Mouse (Mus musculus): ENCODE results near the gene Cox4i2. TPM values are rescaled to one million over a fixed set of nuclear protein-coding genes. Genes with fewer than 3 reads are reported as not detected.
A peak's percentile ranks its signal among the peaks of the same experiment; 100 is the strongest.

Gene Cox4i2
- polyA plus RNA-seq, 1 experiment from 2014 or later = 13.1 TPM

DNA sequence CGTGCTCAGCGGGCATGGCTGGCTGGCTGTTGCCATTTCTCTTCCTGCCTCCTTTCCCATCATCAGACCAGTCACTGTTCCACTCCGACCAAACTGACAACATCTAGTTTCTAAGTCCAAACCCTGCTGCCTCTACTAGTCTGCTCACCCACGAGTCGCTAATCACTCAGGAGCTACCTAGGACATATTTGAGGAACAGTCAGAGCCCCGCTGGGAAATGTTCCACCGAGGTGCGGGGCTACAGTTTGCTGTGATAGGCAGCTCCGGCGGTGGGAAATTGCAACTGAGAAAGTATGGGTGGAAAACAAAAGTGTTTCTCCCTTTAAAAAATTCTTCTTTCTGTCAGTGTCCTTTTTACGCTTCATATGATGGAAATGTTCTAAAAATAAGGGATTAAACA lies 36.3 kb upstream of the Cox4i2 start:
- H3K27ac ChIP-seq (ENCODE audit: low read depth) = no peak overlapping the region
- 63% methylated on average over 11 of the region's 11 CpGs for WGBS
- ATAC-seq (replicated peaks; ENCODE audit: low FRiP score, low TSS enrichment, low read depth) (no peak), DNase-seq (ENCODE audit: low spot score) (no peak)
- H3K4me1 ChIP-seq (replicated peaks; ENCODE audit: control insufficient read depth, insufficient read depth, low read length) = 0 out of 2 replicates have a peak, but pooled peaks cover 8% of the 10 kb centered on the region
- H3K36me3 ChIP-seq (ENCODE audit: control insufficient read depth, insufficient read depth, low read length) = no peaks in the 10 kb centered on the region
- H3K4me3 ChIP-seq (ENCODE audit: low read depth, low read length) = no peak overlapping the region
- H3K9ac ChIP-seq (ENCODE audit: low read length) = no peak overlapping the region
- no peaks in the 10 kb centered on the region for H3K27me3 ChIP-seq (replicated peaks; ENCODE audit: control insufficient read depth, insufficient read depth, low read length)
- no peaks in the 10 kb centered on the region for H3K9me3 ChIP-seq (ENCODE audit: control insufficient read depth, low read length)
- no peak overlapping the region for H3K4me2 ChIP-seq (ENCODE audit: low read length)

DNA sequence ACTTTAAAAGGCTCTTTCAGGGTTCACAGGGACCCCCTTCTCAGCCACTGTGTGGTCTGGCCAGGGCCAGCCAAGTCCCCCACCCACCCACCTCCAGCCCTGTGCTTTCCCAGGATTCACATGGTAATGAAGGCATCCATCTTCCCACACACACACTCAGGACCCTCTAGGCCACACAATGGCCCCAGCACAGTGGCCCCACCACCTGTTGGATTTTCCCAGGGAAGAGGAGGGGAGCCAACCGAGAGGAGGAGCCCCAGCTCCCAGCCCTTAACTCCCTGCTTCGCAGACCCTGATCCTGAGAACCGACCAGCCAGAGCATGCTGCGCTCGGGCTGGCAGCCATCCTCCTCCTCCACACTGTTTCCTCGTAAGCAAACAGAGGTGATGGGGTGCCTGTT lies 35.9 kb upstream of the Cox4i2 start:
- Histone ChIP-seq H3K27me3 (replicated peaks; ENCODE audit: control insufficient read depth, insufficient read depth, low read length) (no peaks in the 10 kb centered on the region), H3K9ac (ENCODE audit: low read length) (no peak overlapping the region), H3K27ac (ENCODE audit: low read depth) (no peak overlapping the region), H3K4me2 (ENCODE audit: low read length) (no peak overlapping the region), H3K9me3 (ENCODE audit: control insufficient read depth, low read length) (no peaks in the 10 kb centered on the region), H3K4me3 (ENCODE audit: low read depth, low read length) (no peak overlapping the region), H3K36me3 (ENCODE audit: control insufficient read depth, insufficient read depth, low read length) (no peaks in the 10 kb centered on the region), H3K4me1 (replicated peaks; ENCODE audit: control insufficient read depth, insufficient read depth, low read length) (0 out of 2 replicates have a peak, but pooled peaks cover 8% of the 10 kb centered on the region)
- DNase-seq (ENCODE audit: low spot score) (no peak), ATAC-seq (replicated peaks; ENCODE audit: low FRiP score, low TSS enrichment, low read depth) (no peak; the same call in 1 of the 2 replicates)
- 36% methylated on average over 6 of the region's 6 CpGs for WGBS

DNA sequence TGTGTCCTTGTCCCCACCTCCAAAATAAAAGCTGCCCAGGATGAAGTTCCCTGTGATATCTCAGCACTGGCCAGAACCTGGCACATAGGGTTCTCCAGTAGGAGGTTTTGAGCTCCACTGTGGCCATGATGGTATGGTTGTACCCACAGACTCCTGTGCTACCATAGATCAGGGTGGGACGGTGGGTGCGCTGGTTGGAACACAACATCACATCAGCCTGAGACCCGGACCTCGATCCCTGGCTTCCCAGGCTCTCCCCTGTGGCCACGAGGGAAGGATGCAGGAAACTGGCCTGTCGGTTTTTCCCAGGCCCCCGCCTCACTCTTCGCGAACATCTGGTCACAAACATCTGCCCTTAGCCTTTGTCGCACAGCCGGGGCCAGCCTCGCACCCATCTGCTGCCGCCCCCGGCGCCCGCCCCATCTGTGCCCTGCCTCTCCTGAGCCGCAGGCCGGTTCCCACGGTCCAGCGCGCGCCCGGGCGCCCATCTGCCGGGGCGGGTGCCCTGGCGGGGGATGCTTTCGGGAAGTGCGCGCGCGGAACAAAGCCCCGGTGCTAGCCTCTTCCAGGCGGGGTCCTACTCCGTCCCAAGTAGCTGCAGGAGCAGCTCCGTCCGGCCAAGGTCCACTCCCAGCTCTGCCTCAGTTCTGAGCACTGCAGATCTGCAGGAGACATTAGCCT lies 30.2 kb upstream of the Cox4i2 start:
- Histone ChIP-seq H3K27me3 (replicated peaks; ENCODE audit: control insufficient read depth, insufficient read depth, low read length) (no peaks in the 10 kb centered on the region), H3K36me3 (ENCODE audit: control insufficient read depth, insufficient read depth, low read length) (no peaks in the 10 kb centered on the region), H3K9ac (ENCODE audit: low read length) (peak overlapping the region; percentile 58), H3K4me3 (ENCODE audit: low read depth, low read length) (peak overlapping the region; percentile 33), H3K27ac (ENCODE audit: low read depth) (no peak overlapping the region), H3K9me3 (ENCODE audit: control insufficient read depth, low read length) (no peaks in the 10 kb centered on the region), H3K4me1 (replicated peaks; ENCODE audit: control insufficient read depth, insufficient read depth, low read length) (peaks cover 17% of the 10 kb centered on the region), H3K4me2 (ENCODE audit: low read length) (peak overlapping the region; percentile 73)
- ATAC-seq (replicated peaks; ENCODE audit: low FRiP score, low TSS enrichment, low read depth) (peak; percentile 49), DNase-seq (ENCODE audit: low spot score) (peak; percentile 65)
- WGBS = 3% methylated on average over 37 of the region's 37 CpGs

DNA sequence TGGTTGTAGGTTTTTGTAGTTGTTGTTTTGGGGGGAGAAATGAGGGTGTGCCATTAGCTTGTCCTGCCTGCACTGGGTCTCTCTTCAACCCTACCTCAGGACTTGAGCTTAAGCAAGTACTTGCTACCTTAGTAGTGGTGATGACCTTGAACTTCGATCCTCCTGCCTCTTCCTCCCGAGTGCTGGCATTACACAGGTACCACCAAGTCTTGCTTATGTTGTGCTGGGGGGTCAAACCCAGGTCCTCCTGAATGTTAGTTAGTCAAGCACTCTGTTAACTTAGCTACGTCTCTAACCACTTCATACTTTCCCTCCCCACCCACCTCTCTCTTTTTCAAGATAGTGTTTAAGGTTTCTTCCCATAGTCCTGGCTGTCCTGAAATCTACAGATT lies 29.6 kb upstream of the Cox4i2 start:
- 57% methylated on average over 3 of the region's 3 CpGs for WGBS
- Histone ChIP-seq H3K9ac (ENCODE audit: low read length) (peak overlapping the region; percentile 58), H3K4me1 (replicated peaks; ENCODE audit: control insufficient read depth, insufficient read depth, low read length) (peaks cover 22% of the 10 kb centered on the region)

DNA sequence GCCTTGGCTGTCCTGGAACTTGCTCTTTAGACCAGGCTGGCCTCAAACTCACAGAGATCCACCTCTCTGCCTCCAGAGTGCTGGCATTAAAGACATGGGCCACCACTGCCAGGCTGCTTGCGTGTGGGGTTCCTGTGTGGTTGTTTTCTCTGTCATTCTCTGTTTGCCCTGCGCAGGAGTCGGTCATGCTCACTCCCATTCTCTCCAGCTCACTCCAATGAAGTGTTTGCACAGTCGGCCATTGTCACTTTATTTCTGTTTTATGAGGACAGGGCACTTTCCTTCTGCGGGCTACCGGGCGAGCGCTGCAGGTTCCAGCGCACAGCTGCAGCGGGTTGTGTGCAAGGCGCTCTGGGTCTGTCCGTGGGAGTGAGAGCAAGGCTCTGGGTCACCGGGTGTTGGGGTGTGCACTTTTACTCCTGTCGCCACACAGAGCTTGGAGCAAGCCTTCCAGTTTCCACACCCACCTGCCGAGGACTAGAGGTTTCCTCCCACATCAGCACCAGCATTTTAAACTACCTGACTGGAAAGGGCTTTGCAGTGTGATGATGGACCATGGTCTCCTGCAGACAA lies 28.7 kb upstream of the Cox4i2 start:
- DNase-seq (ENCODE audit: low spot score) = no peak
- no peak for ATAC-seq (replicated peaks; ENCODE audit: low FRiP score, low TSS enrichment, low read depth)
- Histone ChIP-seq H3K9me3 (ENCODE audit: control insufficient read depth, low read length) (no peaks in the 10 kb centered on the region), H3K4me3 (ENCODE audit: low read depth, low read length) (no peak overlapping the region), H3K4me1 (replicated peaks; ENCODE audit: control insufficient read depth, insufficient read depth, low read length) (peaks cover 32% of the 10 kb centered on the region), H3K4me2 (ENCODE audit: low read length) (no peak overlapping the region), H3K9ac (ENCODE audit: low read length) (no peak overlapping the region), H3K27ac (ENCODE audit: low read depth) (no peak overlapping the region), H3K36me3 (ENCODE audit: control insufficient read depth, insufficient read depth, low read length) (no peaks in the 10 kb centered on the region), H3K27me3 (replicated peaks; ENCODE audit: control insufficient read depth, insufficient read depth, low read length) (no peaks in the 10 kb centered on the region)
- WGBS = 55% methylated on average over 15 of the region's 15 CpGs

More for the DNA sequence above, 29.6 kb upstream of the Cox4i2 start:
- no peaks in the 10 kb centered on the region for H3K27me3 ChIP-seq (replicated peaks; ENCODE audit: control insufficient read depth, insufficient read depth, low read length)
- H3K4me2 ChIP-seq (ENCODE audit: low read length) = peak overlapping the region; percentile 73
- no peak for DNase-seq (ENCODE audit: low spot score)
- ATAC-seq (replicated peaks; ENCODE audit: low FRiP score, low TSS enrichment, low read depth) = no peak
- H3K4me3 ChIP-seq (ENCODE audit: low read depth, low read length) = peak overlapping the region; percentile 33; the same call in 1 of the 2 replicates
- no peak overlapping the region for H3K27ac ChIP-seq (ENCODE audit: low read depth)
- no peaks in the 10 kb centered on the region for H3K36me3 ChIP-seq (ENCODE audit: control insufficient read depth, insufficient read depth, low read length)
- H3K9me3 ChIP-seq (ENCODE audit: control insufficient read depth, low read length) = no peaks in the 10 kb centered on the region

DNA sequence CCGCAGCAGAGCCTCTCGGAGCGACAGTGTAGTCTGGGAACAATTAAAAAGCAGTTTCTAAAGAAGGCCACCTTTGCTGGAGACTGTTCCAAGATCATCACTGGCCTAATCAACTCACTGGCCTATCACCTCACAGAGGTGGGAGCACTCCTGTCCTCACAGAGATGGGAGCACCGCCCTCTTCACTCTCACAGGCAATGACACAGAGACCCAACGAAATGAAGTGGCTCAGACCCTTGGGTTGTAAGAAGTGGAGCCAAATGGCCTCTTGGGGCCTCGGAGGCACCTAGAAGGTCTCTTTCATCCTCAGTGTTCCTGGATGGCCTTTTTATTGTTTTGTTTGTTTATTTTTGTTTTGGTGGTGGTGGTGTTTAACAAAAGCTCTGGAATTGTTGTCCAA lies 27.8 kb upstream of the Cox4i2 start:
- no peak overlapping the region for H3K4me2 ChIP-seq (ENCODE audit: low read length)
- DNase-seq (ENCODE audit: low spot score) (no peak), ATAC-seq (replicated peaks; ENCODE audit: low FRiP score, low TSS enrichment, low read depth) (no peak)
- no peaks in the 10 kb centered on the region for H3K9me3 ChIP-seq (ENCODE audit: control insufficient read depth, low read length)
- peaks cover 36% of the 10 kb centered on the region for H3K4me1 ChIP-seq (replicated peaks; ENCODE audit: control insufficient read depth, insufficient read depth, low read length)
- no peak overlapping the region for H3K9ac ChIP-seq (ENCODE audit: low read length)
- H3K27ac ChIP-seq (ENCODE audit: low read depth) = no peak overlapping the region
- no peak overlapping the region for H3K4me3 ChIP-seq (ENCODE audit: low read depth, low read length)
- 89% methylated on average over 6 of the region's 6 CpGs for WGBS
- H3K36me3 ChIP-seq (ENCODE audit: control insufficient read depth, insufficient read depth, low read length) = no peaks in the 10 kb centered on the region
- no peaks in the 10 kb centered on the region for H3K27me3 ChIP-seq (replicated peaks; ENCODE audit: control insufficient read depth, insufficient read depth, low read length)

DNA sequence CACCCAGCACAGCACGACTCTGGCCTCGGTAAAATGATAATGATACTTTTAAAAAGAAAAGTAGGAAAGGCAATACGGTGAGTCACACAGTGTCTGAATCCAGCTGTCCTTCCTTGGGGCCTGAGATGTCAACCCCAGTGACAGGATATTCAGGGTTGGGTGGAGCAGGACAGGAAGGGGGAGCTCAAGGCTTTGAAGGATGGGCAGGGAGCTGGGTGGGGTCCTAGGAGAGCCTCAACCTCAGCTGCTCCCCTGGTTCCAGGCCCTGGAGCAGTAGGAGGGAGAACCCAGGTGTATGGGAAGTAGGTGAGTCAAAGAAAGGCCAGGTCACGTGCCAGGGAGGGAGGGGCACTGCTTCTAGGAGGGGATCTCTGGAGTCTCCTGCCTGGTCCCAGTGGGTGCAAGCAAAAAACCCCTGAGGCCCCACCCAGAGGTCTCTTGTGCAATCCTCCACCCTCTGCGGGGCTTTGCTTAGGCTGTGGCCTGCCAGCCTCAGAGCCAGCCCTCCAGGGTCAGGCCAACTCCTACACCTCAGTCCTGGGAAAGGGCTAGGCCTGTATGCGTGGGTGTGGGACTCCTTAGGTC lies 27.1 kb upstream of the Cox4i2 start:
- no peak overlapping the region for H3K4me3 ChIP-seq (ENCODE audit: low read depth, low read length)
- ATAC-seq (replicated peaks; ENCODE audit: low FRiP score, low TSS enrichment, low read depth) = no peak
- H3K9ac ChIP-seq (ENCODE audit: low read length) = no peak overlapping the region
- no peak overlapping the region for H3K4me2 ChIP-seq (ENCODE audit: low read length)
- no peaks in the 10 kb centered on the region for H3K27me3 ChIP-seq (replicated peaks; ENCODE audit: control insufficient read depth, insufficient read depth, low read length)
- no peaks in the 10 kb centered on the region for H3K36me3 ChIP-seq (ENCODE audit: control insufficient read depth, insufficient read depth, low read length)
- 53% methylated on average over 6 of the region's 6 CpGs for WGBS
- no peak for DNase-seq (ENCODE audit: low spot score)
- no peaks in the 10 kb centered on the region for H3K9me3 ChIP-seq (ENCODE audit: control insufficient read depth, low read length)
- H3K27ac ChIP-seq (ENCODE audit: low read depth) = no peak overlapping the region
- peaks cover 36% of the 10 kb centered on the region for H3K4me1 ChIP-seq (replicated peaks; ENCODE audit: control insufficient read depth, insufficient read depth, low read length)

DNA sequence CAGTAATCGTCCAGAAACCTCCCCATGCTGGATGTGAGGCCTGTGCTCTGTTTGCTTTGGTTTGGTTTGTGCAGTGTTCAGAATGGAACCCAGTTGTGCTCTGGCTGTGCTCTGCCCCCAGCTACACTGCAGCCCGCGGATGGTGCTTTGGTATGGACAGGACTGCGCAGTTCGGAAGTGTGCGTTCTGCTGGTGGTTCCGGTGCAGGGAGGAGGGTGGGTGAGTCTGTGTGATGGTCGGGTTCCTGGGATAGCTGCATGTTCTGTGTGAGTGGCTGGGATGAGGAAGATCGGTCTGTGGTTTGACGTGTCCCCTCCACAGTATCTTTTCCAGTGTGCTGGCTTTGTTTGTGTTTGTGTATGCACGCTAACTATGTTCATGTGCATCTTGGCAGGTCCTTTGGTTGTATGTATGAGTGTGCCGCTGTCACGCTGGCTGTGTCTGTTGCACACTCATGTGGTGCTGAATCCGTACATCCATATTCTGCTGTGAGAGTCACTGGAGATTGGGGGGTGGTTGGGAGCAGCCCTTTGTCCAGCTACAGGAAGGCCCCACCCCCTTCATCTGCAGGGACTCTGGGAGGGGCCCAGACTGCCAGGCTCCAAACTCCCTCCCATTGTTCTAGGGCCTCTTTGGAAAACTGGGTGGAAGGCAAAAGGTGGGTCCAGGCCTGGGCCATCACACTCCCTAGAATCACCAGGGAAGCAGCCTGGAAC lies 26.0 kb upstream of the Cox4i2 start:
- H3K27me3 ChIP-seq (replicated peaks; ENCODE audit: control insufficient read depth, insufficient read depth, low read length) = no peaks in the 10 kb centered on the region
- H3K9ac ChIP-seq (ENCODE audit: low read length) = no peak overlapping the region
- H3K4me3 ChIP-seq (ENCODE audit: low read depth, low read length) = no peak overlapping the region
- H3K9me3 ChIP-seq (ENCODE audit: control insufficient read depth, low read length) = no peaks in the 10 kb centered on the region
- H3K4me1 ChIP-seq (replicated peaks; ENCODE audit: control insufficient read depth, insufficient read depth, low read length) = peaks cover 40% of the 10 kb centered on the region
- DNase-seq (ENCODE audit: low spot score) = no peak
- WGBS = 81% methylated on average over 14 of the region's 14 CpGs
- no peak for ATAC-seq (replicated peaks; ENCODE audit: low FRiP score, low TSS enrichment, low read depth)
- no peak overlapping the region for H3K4me2 ChIP-seq (ENCODE audit: low read length)
- H3K36me3 ChIP-seq (ENCODE audit: control insufficient read depth, insufficient read depth, low read length) = no peaks in the 10 kb centered on the region
- peak overlapping the region; percentile 88; the same call in 1 of the 2 replicates for H3K27ac ChIP-seq (ENCODE audit: low read depth)

All from intestine, embryonic 14.5 days (tissue).